Mouse (Mus musculus) spleen, embryonic (tissue): ENCODE measurements around the gene Obox2.
"Not testable (repeated sequence)": the region's sequence is repeated elsewhere in the genome, so short reads cannot be mapped to it uniquely, and the experiment has no call there.

Experiments
- CTCF ChIA-PET: fragments of 350-600 bp; sonication (Branson Sonifier 250); formaldehyde crosslinking; loops from one replicate; lab custom pipeline; 2022; lab: Charles Lee

Obox2 gene

GRCm38 (mm10) chr7:15388421-15388998, at the start of gene Obox2, which contains the start of gene Obox1:
TSS of gene Obox2 (plus strand) at chr7:15388721.
TSS of gene Obox1 (plus strand) at chr7:15388948.
- CTCF ChIA-PET = not testable (repeated sequence)

- CTCF ChIA-PET = not testable (repeated sequence)
Measured at GRCm38 (mm10) chr7:15399147-15399874, 10.8 kb downstream of the Obox2 start.

- CTCF ChIA-PET = not testable (repeated sequence)
Measured at GRCm38 (mm10) chr7:15406816-15407215, 18.3 kb downstream of the Obox2 start.

- CTCF ChIA-PET = not testable (repeated sequence)
Measured at GRCm38 (mm10) chr7:15418046-15418445, 29.5 kb downstream of the Obox2 start.

- CTCF ChIA-PET = not testable (repeated sequence)
Measured at GRCm38 (mm10) chr7:15425537-15425936, 37.0 kb downstream of the Obox2 start.
